Mouse (Mus musculus) kidney, adult 8-10 months (tissue): ENCODE results near the gene Olfr516.

Experiments
- DNase-seq, 2 experiments: peaks; one replicate each; pipeline ENCODE4 v3.0.0; 2022

The Olfr516 gene

DNA sequence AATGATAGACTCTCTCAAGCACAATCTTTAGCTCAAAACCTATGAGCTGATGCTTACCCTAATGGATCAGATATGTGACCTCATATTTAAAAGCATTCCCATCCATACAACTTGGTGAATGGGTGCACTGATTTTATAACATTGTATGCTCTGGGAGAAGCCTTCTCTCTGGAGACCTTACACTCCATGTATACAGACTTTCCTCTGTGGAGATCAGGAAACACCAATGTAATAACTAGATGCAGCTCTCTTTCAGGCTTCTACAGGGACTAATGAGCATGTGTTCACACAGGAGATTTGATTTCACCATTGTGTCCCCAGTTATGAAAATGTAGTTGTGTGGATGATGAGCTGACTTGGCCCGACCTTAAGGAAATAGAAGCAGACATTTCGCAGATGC lies at the start of gene Olfr516:
Gene Olfr516, minus strand, starts transcription at position 101 of the 400 bp plus-strand sequence.
- DNase-seq: no peak

DNA sequence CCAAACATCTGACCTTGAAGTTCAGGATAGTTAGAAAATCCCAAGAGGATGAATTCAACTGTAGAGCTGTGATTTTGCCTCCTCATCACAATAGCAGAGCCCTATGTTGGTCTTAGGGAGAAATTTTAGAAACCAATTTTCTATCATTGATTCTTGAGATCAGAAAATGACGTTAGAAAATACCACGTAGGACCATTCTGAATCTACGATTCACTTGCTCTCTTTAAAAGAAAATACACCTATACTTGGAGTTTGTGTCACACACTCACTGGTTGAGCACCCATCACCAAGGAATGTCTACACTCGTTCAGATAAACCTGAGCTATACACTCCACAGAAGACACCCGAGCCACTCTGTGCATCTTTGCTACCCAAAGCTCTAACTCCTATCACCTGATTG lies 44.0 kb upstream of the Olfr516 start, which contains the start of gene Olfr519:
Gene Olfr519, minus strand, starts transcription at position 101 of the 400 bp plus-strand sequence.
- DNase-seq: no peak

DNA sequence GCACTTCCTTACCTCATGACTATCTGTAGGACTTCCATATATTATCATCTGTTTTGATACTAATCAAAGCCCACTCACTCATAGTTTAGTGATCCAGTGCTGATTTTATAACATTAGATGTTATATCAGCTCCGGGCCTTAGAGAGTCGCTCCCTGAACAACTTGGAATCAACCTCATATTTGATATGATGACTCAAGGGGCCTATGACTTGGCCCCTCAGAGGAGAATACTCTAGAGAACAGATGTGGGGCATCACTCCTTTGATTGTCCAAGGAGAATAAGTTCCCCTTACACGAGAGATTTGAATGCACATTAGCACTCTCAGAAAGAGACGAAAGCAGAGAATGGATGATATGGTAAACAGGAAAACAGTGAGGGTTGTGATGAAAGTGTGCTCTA lies 34.6 kb upstream of the Olfr516 start, which contains the start of gene Olfr518:
Gene Olfr518, minus strand, starts transcription at position 101 of the 400 bp plus-strand sequence.
- no peak for DNase-seq

DNA sequence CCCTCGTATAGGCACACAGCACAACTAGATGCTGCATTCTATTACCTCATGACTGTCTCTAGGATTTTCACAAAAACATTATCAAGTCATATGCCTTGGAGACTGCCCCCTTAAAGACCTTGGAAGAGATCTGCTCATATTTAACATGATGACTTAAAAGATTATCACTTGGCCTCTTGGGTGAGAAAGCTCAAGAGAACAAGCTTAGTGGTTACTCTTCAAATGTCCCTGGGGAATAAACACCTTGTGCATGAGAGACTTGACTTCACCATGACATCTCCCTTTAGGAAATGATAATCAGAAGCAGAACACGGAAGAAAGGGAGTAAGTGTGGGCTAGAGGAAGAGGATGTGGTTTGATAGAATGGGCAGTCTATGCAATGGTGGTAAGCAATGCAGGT lies 21.9 kb upstream of the Olfr516 start, which contains the start of gene Olfr517:
Gene Olfr517, minus strand, starts transcription at position 101 of the 400 bp plus-strand sequence.
- DNase-seq: no peak

DNA sequence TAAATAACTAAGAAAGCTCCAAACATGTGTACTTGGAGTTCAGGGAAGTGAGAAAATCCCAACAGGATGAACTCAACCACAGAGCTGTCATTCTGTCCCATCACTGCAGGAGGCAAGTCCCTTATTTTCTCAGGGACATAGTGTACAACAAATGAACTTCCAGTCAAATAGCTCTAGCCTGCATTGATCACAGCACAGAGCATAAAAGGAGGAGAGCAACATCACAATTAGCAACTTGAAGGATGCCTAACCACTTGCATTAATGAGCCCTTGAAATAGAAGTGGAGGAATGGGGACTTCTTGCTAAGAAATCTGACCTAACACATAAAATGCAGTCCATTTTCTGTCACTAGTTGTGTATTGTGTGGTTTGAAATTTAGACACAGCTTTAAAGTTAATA lies 24.4 kb downstream of the Olfr516 start, which contains the start of gene Olfr514:
Gene Olfr514, minus strand, starts transcription at position 101 of the 400 bp plus-strand sequence.
- no peak for DNase-seq

DNA sequence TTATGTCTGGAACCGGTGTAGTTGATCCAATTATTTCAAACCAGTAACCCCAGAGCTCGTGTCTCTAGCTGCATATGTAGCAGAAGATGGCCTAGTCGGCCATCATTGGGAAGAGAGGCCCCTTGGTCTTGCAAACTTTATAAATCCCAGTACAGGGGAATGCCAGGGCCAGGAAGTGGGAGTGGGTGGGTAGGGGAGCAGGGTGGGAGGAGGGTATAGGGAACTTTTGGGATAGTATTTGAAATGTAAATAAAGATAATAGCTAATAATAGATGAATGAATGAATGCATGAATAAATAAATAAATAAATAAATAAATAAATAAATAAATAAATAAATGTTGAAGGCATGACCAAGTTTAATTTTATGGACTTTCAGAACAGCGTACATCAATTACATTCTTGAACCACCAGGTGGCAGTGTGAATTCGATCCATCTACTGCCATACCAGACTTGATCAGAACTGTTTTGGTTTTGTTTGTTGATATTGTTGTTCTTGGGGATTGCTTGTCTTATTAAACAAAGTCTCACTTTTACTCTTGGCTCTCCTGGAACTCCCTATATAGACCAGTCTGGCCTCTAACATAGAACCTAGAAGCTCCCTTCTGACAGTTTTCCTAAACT lies 35.6 kb downstream of the Olfr516 start:
- DNase-seq: peak; percentile 4 to 13

DNA sequence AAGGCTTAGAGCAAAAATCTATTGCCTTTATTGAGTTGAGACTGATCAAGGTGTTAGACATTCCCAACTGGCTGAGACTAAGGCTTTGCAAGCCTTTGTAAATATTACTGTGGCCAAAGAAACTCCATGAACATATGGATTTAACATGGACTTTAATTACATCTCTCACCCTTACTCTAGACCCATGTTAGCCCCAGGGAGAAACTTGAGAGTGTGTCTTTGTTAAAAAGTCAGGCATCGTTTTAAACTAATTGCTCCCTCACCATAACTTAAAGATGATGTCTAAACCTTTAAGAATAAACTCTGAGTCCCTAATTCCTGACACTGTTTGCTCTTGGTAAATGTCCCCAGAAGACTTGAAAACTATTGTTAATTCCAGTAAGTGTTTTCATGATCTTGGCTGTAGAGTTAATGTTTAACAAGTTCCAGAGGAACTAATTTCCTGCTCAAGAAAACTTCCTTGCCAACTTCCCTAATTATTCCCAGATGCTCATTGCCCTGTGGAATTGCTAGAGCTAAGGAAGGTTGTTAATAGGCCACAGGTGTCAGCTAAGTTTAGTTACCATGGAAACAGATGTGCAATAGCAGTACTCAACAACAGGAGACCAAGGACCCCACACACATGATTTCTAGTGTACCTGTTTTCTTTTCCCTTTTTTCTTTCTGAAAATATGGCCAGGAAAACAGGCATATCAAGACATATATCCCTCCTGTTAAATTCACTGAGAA lies 53.0 kb downstream of the Olfr516 start:
- no peak for DNase-seq
